Mouse (Mus musculus) cerebellum, adult 9-10 months (tissue): ENCODE measurements around the gene Mxd1.

Experiments used
- DNase-seq: peaks from one replicate; pipeline ENCODE4 v3.0.0; 2022

Mxd1 gene

DNA sequence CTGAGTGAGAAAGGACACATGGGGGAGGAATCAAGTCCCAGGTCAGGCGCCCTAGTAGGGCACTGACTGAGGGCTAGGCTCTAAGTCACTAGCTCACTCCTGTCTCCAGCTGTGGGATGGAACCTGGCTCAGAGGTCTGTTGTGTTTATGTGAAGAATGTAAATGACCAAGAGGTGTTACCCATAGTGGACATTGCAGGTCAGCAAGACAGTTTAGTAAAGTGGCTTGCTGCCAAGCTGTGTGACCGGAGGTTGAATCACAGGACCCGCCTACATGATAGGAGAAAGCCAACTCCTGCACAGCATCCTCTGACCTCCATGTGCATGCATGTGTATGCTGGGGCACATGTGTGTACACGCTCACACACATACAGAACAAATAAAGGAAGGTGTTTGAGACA, 23.4 kb downstream of the Mxd1 start:
- DNase-seq: no peak

DNA sequence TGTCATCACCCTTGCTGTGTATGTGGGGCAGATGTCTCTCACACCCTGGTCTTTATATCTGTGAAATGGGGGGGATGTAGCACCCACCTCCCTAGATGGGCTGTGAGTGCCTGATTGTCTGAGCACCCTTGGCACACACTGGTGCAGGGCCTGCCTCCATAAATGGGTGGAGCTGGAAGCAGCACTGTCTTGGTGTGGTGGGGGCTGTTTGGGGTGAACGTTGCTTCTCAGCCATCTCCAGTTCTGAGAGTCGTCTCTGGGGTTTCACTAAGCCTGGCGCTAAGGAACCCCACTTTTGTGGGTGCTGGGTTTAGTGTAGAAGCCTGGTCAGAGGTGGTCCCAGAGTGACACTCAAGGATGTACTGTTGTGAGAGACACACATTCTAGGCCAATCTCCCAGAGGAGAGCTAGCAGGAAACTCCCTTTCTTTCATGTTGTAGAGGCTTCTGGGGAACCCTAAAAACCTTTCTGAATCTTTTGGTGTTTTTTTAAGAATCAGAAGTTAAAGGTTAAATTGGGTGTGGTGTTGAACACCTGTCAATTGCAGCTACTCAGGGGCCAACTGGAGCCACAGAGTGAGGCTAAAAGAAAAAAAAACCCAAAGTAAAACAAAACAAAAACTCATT, 24.1 kb downstream of the Mxd1 start:
- no peak for DNase-seq

DNA sequence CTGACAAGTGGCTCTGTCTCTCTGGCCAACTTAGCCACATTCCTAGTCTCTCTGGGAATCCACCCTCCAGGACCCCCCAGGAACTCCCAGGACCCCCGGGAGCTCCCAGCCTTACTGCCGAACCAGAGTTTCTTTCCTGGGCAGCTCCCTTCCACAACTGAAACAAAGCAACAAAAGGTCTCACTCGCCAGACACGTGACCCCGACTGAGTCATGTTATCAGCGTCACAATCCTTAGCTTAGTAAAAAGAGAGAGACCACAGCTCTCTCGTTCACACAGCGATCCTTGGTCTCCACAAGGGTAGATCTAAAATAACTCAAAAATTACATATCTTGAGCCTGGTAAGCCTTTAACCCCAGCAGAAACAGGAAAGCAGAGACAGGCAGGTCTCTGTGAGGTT, 27.2 kb downstream of the Mxd1 start:
- DNase-seq: no peak

DNA sequence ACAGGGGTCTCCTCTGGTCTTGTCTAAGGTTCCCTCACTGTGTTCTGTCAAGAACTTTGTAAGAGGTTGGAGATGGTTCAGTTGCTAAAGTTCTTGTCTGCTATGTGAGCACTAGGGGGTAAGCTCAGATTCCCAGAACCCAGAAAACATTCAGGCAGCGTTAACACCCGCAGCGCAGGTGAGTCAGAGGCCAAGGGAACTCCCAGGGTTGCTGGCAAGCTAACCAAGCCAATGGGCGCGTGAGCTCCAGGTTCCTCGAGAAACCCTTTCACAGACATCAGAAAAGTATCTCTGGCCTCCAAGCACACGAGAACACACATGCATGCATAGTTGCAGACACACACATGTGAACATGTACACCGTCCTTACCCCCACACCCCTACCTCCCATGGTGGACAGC, 28.2 kb downstream of the Mxd1 start:
- no peak for DNase-seq

DNA sequence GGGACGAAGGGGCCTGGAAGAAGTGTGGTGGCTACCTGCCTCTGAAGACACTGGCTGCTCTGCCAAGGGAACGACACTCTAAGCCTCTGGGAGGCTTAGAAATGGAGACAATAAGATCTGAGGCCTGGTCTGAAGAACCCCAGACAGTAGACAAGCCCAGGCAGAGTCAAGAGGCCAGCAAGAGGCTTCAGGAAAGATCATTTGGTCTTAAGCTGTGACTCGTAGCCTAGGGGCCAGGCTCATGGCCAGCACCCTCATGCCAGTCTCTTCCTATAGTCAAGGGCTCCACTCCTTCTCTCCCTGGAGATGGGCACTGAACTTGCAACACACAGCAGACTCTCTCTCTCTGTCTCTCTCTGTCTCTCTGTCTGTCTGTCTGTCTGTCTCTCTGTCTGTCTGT, 28.8 kb downstream of the Mxd1 start:
- no peak for DNase-seq

DNA sequence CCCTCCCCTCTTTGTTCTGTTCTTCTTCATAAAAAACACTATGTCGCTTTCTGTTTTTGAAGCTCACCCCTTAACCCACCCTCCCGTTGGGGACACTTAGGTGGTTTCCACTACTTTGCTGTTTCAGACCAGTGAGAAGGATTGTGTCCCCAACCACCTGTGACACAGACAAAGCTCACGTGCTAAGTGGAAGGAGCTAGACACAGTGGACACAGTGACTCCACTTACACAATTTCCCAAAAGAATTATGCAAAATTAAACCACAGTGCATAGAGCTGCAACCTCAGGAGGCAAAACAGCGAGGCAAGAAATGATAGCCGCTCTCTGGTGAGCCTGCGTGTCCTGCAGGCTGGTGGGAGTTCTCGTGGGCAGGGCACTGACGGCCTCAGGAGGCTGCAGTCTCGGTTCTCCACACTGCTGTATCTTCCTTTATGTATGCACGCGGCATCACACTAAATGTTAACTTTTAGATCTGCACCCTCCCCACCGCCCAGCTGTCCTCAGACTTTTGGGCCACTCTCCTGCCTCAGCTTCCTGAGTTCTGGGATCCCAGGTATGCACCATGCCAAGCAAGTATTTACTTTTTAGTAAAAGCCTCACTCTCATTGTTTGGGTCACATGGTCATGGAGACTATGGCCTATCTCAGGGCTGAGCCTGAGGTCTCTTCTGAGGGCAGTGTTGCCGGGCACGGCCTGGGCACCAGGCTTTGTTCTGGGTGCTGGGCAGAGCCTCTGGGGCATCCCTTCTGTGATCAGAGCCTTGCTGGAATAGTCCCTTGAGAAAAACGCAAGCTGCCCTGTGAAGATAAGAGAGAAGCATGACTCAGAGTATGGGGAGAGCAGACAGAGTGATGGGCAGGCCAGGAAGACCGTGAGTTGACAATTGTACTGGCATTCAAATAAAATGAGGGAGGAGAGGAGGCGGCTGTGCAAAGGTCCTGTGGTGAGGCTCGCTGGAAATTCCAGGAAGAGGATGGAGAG, 29.5 kb downstream of the Mxd1 start:
- no peak for DNase-seq

DNA sequence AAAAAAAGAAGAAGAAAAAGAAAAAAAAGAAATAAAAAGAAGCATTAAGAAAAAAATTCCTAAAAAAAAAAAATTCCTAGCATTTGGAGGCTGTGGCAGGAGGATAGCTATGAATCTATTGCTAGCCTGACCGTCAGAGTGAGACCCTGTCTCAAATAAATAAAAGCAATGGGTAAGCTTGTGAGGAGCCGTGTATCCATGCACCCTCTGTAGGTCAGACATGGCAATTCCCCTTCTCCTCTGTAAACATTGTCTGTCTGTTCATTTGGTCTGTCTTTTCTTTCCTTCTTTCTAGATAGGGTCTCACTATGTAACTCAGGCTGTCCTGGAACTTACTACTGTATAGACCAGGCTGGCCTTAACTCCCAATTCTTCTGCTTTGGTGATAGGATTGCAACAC, 30.5 kb downstream of the Mxd1 start:
- DNase-seq: no peak

DNA sequence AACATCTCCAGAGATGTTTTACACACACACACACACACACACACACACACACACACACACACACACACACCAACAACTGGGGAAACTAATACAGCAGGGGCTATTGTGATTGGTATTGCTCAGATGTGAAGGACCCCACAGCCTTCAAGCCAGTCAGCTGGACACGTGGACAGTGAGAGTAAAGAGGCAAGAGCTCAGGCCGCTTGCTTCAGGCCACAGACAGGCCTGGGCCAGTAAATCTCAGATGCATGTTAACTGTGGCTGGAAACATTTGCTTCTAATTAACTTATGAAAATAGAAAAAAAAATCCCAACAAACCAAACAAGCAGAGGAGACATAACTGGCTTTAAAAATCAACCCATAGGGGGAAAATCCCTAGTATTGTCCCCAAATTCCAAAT, 31.1 kb downstream of the Mxd1 start:
- DNase-seq: no peak

DNA sequence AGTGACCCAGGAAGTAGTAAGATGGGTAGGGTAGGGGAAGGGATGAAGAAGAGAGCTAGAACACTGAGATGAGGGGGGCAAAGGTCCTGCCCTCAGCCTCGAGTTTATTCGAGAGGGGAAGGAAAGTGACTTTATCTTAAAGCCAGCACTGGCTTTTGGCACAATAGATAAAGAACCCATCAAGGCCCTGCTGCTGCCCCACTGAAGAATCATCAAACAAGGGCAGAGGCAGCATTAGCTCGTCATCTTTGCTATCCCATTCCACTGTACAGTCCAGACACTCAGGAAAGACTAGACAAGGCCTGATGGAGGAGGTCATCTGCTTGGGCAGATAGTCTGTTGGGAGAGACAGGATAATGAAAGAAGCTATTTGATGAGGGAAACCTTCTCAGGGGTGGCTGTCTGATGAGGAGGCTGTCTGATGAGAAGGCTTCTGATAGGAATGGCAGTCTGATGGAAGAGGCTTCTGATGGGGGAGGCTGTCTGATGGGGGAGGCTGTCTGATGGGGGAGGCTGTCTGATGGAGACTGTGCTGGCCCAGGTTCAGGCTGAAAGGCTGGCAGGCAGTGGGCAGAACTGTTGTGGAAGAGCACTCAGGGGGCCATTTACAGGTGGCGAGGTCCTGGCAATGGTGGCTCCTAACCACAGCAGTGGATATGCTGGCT, 31.7 kb downstream of the Mxd1 start:
- no peak for DNase-seq

DNA sequence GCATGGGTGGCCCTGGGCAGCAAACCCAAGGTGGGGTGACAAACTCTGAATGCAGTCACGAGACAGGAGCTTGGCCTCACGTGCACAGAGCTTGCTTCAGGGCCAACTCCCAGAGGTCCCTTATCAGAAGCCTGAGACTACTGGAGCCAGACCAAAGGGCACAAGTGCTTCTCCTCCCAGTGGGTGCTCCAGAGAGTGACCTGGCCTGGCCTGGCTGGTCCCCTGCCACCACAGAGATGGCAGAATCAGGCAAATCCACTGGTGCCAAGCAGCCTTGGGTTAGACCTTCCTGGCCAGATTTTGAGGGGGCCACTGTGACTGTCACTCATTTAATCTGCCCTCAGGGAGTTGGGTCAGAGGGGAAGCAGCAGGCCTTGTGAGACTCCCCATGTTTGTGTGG, 32.5 kb downstream of the Mxd1 start:
- no peak for DNase-seq

DNA sequence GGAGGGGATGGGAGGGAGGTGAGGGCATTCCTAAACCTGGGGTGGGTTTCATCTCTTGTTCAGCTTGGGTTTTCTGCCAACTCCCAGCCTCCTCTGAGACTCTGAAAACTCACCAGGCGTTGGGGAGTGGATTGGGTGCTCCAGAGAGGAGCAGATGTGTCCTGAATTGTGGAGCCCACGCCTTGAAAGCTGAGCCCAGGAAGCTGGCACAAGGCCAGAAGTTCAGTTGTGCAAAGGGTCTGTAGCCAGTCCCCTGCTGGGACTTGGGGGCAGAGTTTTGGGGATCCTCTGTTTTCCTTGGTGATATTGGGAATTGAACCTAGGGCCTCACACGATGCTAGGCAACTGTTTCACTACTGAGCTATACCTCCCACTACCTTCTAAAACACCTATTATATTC, 38.8 kb downstream of the Mxd1 start:
- DNase-seq: no peak

DNA sequence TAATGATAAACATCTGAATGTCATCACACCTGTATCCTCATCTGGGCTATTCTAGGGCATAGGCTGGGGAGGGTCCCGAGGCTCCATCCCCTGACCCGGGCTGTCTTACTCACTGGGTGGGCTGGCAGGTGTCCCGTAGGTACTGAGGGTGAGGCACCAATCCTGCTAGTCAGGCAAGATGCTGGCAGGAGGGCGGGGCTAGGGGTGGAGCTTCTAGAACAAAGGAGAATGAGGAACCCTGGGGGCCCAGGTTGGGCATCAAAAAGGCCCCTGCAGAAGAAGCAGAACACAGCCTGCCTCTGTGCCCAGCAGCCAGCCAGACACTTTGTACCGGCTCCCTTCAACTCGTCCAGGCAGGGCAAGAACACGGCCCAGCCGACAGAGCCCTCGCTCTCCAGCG, 41.0 kb downstream of the Mxd1 start, which contains the start of gene Asprv1:
TSS of gene Asprv1 (plus strand) at position 219 of the 400 bp plus-strand sequence.
- no peak for DNase-seq

DNA sequence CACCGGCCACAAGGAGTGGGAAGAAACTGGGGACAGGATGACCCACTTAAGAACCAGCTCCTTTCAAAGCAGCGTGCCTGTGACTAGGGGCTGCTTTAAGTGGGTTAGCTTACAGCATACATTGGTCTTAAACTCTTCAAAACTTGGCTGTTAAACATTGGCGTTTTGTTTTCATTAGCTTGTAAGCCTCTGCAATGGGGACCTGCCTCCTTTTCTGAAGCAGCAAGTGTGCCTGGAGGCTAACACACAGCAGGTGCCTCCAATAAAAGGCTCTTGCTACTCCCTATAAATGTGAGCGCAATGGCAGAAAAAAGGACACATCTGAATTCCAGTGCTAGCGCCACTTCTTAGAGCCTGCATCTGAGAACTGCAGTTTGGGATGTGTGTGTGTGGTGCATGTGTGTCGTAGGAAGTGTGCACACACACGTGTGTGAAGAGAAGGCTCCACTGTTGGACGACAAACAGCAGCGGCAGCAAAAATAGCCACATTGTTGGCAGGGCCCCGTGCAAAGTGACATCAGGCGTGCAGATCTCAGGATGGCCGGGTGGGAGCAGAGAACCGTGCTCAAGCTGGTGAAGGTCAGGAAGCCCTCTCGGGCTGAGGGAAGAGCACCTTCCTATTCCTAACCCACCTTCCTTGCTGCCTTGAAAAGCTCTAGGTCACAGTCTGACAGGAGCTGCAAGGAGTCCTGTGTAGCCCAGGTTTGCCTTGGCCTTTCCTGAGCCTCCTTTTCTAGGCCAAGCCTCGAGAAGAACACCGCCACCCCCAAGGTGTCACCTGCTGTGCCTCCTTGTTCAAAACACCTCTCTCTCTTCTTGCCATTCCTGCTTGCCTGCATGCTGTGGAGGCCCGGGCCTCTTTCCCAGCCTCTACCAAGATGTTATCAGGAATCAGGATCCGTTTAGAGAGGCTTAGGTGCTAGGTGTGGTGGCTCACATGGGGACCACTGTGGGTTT, 44.6 kb downstream of the Mxd1 start:
- peak; percentile 55 for DNase-seq

DNA sequence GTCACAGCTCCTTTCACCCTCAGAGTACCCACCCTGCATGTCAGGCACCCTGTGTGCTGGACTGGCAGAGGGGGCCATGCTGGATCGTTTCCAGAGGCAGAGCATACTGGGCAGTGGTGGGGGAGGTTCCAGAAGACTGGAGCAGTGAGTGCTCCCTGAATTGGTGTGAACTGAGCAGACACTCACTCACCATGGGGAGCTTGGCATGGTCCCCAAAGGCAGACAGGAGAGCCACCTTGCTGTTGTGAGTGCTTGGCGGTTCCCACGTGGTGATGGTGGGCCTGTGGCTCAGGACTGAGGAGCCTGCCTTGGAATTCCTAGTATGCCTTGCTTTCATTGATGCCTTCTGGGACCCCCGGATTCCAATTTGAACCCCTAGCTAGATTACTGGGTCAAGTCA, 45.8 kb downstream of the Mxd1 start:
- DNase-seq: peak; percentile 30

DNA sequence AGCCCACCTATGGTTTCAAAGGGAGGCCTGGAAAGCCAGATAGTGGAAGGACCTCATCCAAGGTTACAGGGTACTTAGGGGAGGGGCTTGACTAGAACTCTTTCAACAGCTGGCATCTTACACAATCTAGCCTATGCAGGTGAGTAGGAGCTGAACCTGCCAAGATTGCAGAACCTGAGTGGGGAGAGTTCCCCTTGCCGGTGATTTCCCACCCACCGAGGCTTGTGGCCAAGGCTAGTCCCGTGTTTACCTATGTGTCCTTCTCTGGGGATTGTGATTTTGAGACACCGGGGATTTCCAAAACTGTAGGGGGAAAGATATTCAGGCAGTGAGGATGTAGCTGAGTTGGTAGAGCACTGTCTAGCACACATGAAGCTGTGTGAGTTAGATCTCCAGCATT, 53.7 kb downstream of the Mxd1 start:
- no peak for DNase-seq

DNA sequence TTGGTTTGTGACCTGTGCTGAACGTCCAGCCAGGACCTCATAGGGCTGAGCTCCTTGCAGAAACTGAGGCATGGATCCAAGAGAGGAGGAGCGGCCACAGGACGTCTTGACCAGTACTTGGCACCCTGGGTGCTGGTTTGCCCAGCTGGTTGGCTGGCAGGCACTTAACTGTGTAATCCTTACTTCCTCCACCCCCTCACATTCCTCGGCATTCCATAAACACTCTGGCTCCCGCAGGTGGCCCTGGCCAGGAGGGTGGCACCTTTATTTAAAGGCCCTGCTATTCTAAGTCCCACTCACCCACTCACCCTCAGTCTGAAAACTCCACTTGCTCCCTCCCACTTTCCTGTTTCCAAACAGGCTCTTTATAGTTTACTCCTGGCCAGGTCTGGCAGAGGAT, 58.2 kb downstream of the Mxd1 start:
- DNase-seq: no peak

DNA sequence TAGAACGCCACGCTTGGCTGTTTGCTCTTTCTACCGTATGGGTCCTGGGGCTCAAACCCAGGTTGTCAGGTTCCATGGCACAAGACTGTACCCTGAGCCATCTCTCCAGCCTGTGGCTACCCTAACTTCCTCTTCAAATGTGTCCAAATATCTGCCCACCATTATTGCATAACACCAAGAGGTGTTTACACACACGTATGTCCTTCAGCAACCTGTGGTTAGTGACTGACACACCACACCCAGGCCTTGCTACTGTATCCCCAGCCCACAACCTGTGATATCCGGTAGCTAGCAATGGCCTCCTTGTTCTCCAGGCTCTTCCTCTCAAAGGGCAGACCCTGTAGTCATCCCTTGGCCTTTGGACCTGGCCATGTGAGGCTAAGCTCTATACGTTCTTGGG, 59.7 kb downstream of the Mxd1 start:
- no peak for DNase-seq

DNA sequence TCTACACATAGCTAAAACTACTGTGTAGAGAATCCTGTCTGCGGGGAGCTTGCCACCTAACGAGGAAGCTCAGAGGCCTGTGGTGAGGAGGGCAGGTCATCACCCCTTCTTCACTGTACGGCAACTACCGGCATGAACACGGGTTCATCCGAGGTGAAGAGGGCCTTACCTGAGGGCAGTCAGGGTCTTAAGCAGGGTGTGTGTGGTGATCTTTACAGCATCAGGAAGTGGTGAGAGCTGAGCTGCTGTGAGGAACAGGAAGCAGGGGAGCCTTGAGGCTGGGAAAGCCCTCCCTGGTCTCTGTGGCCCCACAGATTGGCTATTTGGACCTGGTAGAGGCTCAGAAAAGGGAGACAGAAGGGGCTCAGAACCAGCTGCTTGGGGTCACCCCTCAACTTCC, 61.5 kb downstream of the Mxd1 start:
- no peak for DNase-seq

DNA sequence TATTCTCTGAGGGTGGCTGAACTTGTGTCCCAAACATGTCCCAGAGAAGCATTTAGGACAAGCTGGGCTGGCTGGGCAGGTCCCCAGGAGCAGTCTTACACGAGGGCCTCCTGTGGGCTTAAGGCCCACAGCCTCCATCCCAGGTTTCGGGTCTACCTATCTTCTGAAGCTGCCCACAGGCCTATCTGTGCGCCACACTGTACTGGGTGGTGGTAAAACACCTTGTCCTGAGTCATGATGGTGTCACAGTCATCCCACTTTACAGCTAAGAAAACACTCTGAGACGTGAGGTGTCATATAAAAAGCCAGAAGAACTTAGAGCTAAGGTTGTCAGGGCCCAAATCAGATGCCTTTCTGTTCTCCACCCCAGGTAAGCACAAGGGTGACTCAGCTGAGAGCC, 62.7 kb downstream of the Mxd1 start:
- no peak for DNase-seq

DNA sequence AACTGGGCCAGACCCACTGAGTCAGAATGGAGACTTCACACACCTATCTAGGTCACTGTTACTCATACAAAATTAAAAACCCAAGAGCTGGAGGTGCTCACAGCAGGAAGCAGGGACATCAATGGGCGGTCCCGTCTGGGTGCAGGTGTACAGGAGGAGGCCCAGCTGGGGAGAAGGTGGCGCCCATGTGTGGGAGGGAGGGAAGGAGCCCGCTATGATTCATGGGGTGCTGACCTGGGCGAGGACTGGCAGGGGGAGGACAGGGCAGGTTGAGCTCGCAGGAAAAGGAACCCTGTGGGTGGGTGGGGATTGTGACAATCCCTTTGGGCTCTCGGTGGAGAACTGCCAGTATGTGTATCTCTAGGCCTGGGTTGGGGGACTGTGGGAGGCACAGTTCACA, 63.7 kb downstream of the Mxd1 start:
- DNase-seq: no peak

DNA sequence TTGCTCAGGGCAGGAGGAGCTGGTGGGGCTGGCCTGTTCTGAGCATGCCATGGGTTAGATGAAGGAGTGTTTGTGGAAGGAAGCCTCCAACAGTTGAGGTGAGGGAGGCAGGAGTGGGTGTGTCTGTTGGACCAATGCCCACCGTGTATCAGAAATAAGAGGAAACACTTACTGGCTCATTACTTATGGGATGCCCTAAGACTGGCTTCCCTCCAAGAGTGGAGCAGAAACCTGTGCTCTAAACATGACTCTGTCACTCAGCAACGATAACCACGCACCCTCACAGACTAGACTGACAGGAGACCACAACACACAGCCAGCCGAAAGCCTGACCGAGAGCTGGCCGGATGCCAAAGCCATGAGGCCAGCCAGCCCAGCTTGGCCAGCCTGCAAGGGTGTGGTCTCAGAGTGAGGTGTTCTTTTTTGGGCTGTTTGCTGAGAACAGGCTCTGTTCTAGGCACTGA, 69.0 kb downstream of the Mxd1 start:
- peak; percentile 23 for DNase-seq

DNA sequence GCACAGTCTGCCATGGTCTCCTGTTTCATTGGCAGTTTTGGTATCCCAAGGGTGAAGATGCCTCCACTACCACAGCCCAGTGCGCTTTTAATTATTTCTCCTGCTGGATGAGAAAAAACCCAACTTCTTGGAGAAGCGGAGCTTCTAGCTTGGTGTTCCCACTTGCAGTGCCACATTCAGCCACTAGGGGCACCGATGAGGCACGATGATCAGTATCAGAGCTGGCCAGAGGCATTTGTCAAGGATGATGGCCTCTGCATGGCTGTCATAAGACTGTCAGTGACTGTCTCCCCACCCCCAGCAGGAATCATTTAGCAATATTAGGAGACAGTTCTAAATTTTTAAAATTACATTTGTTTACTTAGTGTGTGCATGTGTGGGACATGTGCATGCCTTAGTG, 69.8 kb downstream of the Mxd1 start:
- DNase-seq: peak; percentile 88
